Mouse (Mus musculus): ENCODE results near the gene Eno1. TPM values are rescaled to one million over a fixed set of nuclear protein-coding genes. Genes with fewer than 3 reads are reported as not detected.
A peak's percentile ranks its signal among the peaks of the same experiment; 100 is the strongest.

Eno1 gene
- polyA plus RNA-seq, 1 experiment from 2014 or later: 1,577 TPM

- WGBS: 36% methylated on average over 5 of the region's 5 CpGs
- no peaks in the 10 kb centered on the region for H3K36me3 ChIP-seq
- no peaks in the 10 kb centered on the region for H3K9me3 ChIP-seq
- H3K27ac ChIP-seq: no peak overlapping the region
- H3K4me2 ChIP-seq (replicated peaks): no peak overlapping the region
- H3K9ac ChIP-seq: no peak overlapping the region
- H3K4me1 ChIP-seq: peaks cover 10% of the 10 kb centered on the region; the same call in 1 of the 2 replicates
- no peak overlapping the region for H3K4me3 ChIP-seq
- no peak for ATAC-seq (ENCODE audit: insufficient number of reproducible peaks, insufficient read depth, low FRiP score, low TSS enrichment)
- H3K27me3 ChIP-seq: no peaks in the 10 kb centered on the region
Measured at GRCm38 (mm10) chr4:150213910-150214309, 22.6 kb upstream of the Eno1 start.

- Histone ChIP-seq H3K27ac (no peak overlapping the region), H3K4me1 (peaks cover 15% of the 10 kb centered on the region; the same call in 1 of the 2 replicates), H3K27me3 (no peaks in the 10 kb centered on the region), H3K4me3 (no peak overlapping the region), H3K9me3 (no peaks in the 10 kb centered on the region), H3K4me2 (replicated peaks) (no peak overlapping the region), H3K36me3 (no peaks in the 10 kb centered on the region), H3K9ac (no peak overlapping the region)
- 63% methylated on average over 6 of the region's 6 CpGs for WGBS
- no peak for ATAC-seq (ENCODE audit: insufficient number of reproducible peaks, insufficient read depth, low FRiP score, low TSS enrichment)
Measured at GRCm38 (mm10) chr4:150216423-150216822, 20.1 kb upstream of the Eno1 start.

GRCm38 (mm10) chr4:150217042-150217554 is 19.4 kb upstream of the Eno1 start:
- ATAC-seq (ENCODE audit: insufficient number of reproducible peaks, insufficient read depth, low FRiP score, low TSS enrichment): no peak
- Histone ChIP-seq H3K4me2 (replicated peaks) (no peak overlapping the region), H3K4me1 (peaks cover 14% of the 10 kb centered on the region; the same call in 1 of the 2 replicates), H3K36me3 (no peaks in the 10 kb centered on the region), H3K9ac (no peak overlapping the region), H3K9me3 (no peaks in the 10 kb centered on the region), H3K4me3 (no peak overlapping the region), H3K27me3 (no peaks in the 10 kb centered on the region), H3K27ac (0 out of 2 replicates have a peak overlapping the region, but pooled peaks have one; percentile 23)
- WGBS: 74% methylated on average over 5 of the region's 5 CpGs

GRCm38 (mm10) chr4:150217935-150218334 is 18.6 kb upstream of the Eno1 start:
- Histone ChIP-seq H3K9me3 (no peaks in the 10 kb centered on the region), H3K27ac (no peak overlapping the region), H3K4me3 (no peak overlapping the region), H3K4me1 (peaks cover 6% of the 10 kb centered on the region; the same call in 1 of the 2 replicates), H3K4me2 (replicated peaks) (no peak overlapping the region), H3K9ac (no peak overlapping the region), H3K27me3 (no peaks in the 10 kb centered on the region), H3K36me3 (no peaks in the 10 kb centered on the region)
- WGBS: 89% methylated on average over 1 of the region's 1 CpGs
- ATAC-seq (ENCODE audit: insufficient number of reproducible peaks, insufficient read depth, low FRiP score, low TSS enrichment): no peak

- no peak for ATAC-seq (ENCODE audit: insufficient number of reproducible peaks, insufficient read depth, low FRiP score, low TSS enrichment)
- no peak overlapping the region for H3K27ac ChIP-seq
- no peaks in the 10 kb centered on the region for H3K27me3 ChIP-seq
- H3K4me1 ChIP-seq: peaks cover 5% of the 10 kb centered on the region
- no peaks in the 10 kb centered on the region for H3K36me3 ChIP-seq
- 68% methylated on average over 9 of the region's 9 CpGs for WGBS
- H3K4me2 ChIP-seq (replicated peaks): no peak overlapping the region
- no peaks in the 10 kb centered on the region for H3K9me3 ChIP-seq
- no peak overlapping the region for H3K4me3 ChIP-seq
- H3K9ac ChIP-seq: no peak overlapping the region
Measured at GRCm38 (mm10) chr4:150219501-150220292, 16.8 kb upstream of the Eno1 start.

- Histone ChIP-seq H3K9ac (0 out of 2 replicates have a peak overlapping the region, but pooled peaks have one; percentile 11), H3K9me3 (no peaks in the 10 kb centered on the region), H3K4me3 (no peak overlapping the region), H3K4me2 (replicated peaks) (peak overlapping the region; percentile 44), H3K27me3 (no peaks in the 10 kb centered on the region), H3K27ac (no peak overlapping the region), H3K4me1 (peaks cover 10% of the 10 kb centered on the region), H3K36me3 (no peaks in the 10 kb centered on the region)
- no peak for ATAC-seq (ENCODE audit: insufficient number of reproducible peaks, insufficient read depth, low FRiP score, low TSS enrichment)
- WGBS: 15% methylated on average over 11 of the region's 11 CpGs
Measured at GRCm38 (mm10) chr4:150220584-150220983, 15.9 kb upstream of the Eno1 start.

- 0 out of 2 replicates have a peak overlapping the region, but pooled peaks have one; percentile 11 for H3K9ac ChIP-seq
- 41% methylated on average over 10 of the region's 10 CpGs for WGBS
- no peak overlapping the region for H3K27ac ChIP-seq
Measured at GRCm38 (mm10) chr4:150221017-150221640, 15.4 kb upstream of the Eno1 start.

GRCm38 (mm10) chr4:150223830-150224229 is 12.7 kb upstream of the Eno1 start:
- Histone ChIP-seq H3K4me1 (peaks cover 14% of the 10 kb centered on the region), H3K27ac (no peak overlapping the region), H3K36me3 (no peaks in the 10 kb centered on the region), H3K9me3 (no peaks in the 10 kb centered on the region), H3K9ac (no peak overlapping the region), H3K4me3 (no peak overlapping the region), H3K4me2 (replicated peaks) (no peak overlapping the region), H3K27me3 (no peaks in the 10 kb centered on the region)
- no peak for ATAC-seq (ENCODE audit: insufficient number of reproducible peaks, insufficient read depth, low FRiP score, low TSS enrichment)
- 87% methylated on average over 4 of the region's 4 CpGs for WGBS

More at GRCm38 (mm10) chr4:150221017-150221640, 15.4 kb upstream of the Eno1 start:
- Histone ChIP-seq H3K4me2 (replicated peaks) (peak overlapping the region; percentile 44), H3K27me3 (no peaks in the 10 kb centered on the region), H3K36me3 (no peaks in the 10 kb centered on the region), H3K9me3 (no peaks in the 10 kb centered on the region), H3K4me1 (peaks cover 10% of the 10 kb centered on the region), H3K4me3 (no peak overlapping the region)
- ATAC-seq (ENCODE audit: insufficient number of reproducible peaks, insufficient read depth, low FRiP score, low TSS enrichment): no peak

GRCm38 (mm10) chr4:150225700-150226099 is 10.8 kb upstream of the Eno1 start:
- Histone ChIP-seq H3K4me3 (no peak overlapping the region), H3K36me3 (no peaks in the 10 kb centered on the region), H3K27me3 (no peaks in the 10 kb centered on the region), H3K4me1 (peaks cover 24% of the 10 kb centered on the region), H3K9ac (no peak overlapping the region), H3K27ac (no peak overlapping the region), H3K9me3 (no peaks in the 10 kb centered on the region), H3K4me2 (replicated peaks) (no peak overlapping the region)
- WGBS: 96% methylated on average over 1 of the region's 1 CpGs
- no peak for ATAC-seq (ENCODE audit: insufficient number of reproducible peaks, insufficient read depth, low FRiP score, low TSS enrichment)

- Histone ChIP-seq H3K36me3 (no peaks in the 10 kb centered on the region), H3K4me1 (peaks cover 29% of the 10 kb centered on the region), H3K27me3 (no peaks in the 10 kb centered on the region), H3K4me2 (replicated peaks) (no peak overlapping the region), H3K4me3 (no peak overlapping the region), H3K27ac (no peak overlapping the region), H3K9ac (no peak overlapping the region), H3K9me3 (no peaks in the 10 kb centered on the region)
- no peak for ATAC-seq (ENCODE audit: insufficient number of reproducible peaks, insufficient read depth, low FRiP score, low TSS enrichment)
- 51% methylated on average over 7 of the region's 7 CpGs for WGBS
Measured at GRCm38 (mm10) chr4:150226818-150227688, 9.5 kb upstream of the Eno1 start.

GRCm38 (mm10) chr4:150228581-150229348 is 7.8 kb upstream of the Eno1 start:
- no peak overlapping the region for H3K27ac ChIP-seq

More at GRCm38 (mm10) chr4:150228581-150229348, 7.8 kb upstream of the Eno1 start:
- H3K27me3 ChIP-seq: no peaks in the 10 kb centered on the region
- no peak overlapping the region for H3K4me2 ChIP-seq (replicated peaks)
- 50% methylated on average over 7 of the region's 7 CpGs for WGBS
- ATAC-seq (ENCODE audit: insufficient number of reproducible peaks, insufficient read depth, low FRiP score, low TSS enrichment): no peak
- no peak overlapping the region for H3K4me3 ChIP-seq
- H3K36me3 ChIP-seq: no peaks in the 10 kb centered on the region
- H3K4me1 ChIP-seq: peaks cover 29% of the 10 kb centered on the region
- H3K9me3 ChIP-seq: no peaks in the 10 kb centered on the region
- no peak overlapping the region for H3K9ac ChIP-seq

All from embryonic facial prominence, embryonic 12.5 days (tissue).